Mouse (Mus musculus): ENCODE measurements around the gene Arhgap31.
A peak's percentile ranks its signal among the peaks of the same experiment; 100 is the strongest.
"Not testable (repeated sequence)": the region's sequence is repeated elsewhere in the genome, so short reads cannot be mapped to it uniquely, and the experiment has no call there.

Gene Arhgap31

GRCm38 (mm10) chr16:38683094-38683493 lies 30.0 kb downstream of the Arhgap31 start:
- no peak for DNase-seq (ENCODE audit: low read depth)

GRCm38 (mm10) chr16:38681313-38681712 lies 31.8 kb downstream of the Arhgap31 start:
- DNase-seq (ENCODE audit: low read depth): no peak

DNA sequence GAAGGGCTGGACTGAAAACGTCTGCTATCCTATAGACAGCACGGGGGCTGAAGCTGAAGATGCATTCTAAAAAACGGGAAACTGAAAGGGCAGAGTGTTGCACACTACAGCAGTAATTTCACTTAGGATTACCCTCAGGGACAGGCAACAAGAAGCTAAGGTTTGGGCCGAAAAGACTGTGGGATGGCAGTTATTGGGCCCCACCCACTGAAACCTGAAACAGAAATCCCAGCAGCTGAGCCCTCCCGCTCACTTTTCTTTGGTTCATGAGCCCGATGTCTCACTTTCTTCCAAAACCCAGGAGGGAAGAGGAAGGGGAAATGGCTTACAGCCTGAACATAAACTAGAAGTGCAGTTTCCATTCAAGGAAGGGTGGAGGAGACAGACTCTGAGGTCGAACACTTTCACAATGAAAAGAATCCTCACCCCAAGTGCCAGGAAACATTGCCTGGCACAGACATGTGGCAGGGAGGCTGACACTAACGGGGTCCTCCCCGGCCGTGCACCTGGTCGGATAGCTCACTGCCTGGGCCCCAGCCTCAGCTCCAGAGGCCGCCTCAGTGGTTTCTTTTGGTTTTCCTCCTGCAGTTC lies 33.5 kb downstream of the Arhgap31 start:
- DNase-seq (ENCODE audit: low read depth): peak; percentile 60

DNA sequence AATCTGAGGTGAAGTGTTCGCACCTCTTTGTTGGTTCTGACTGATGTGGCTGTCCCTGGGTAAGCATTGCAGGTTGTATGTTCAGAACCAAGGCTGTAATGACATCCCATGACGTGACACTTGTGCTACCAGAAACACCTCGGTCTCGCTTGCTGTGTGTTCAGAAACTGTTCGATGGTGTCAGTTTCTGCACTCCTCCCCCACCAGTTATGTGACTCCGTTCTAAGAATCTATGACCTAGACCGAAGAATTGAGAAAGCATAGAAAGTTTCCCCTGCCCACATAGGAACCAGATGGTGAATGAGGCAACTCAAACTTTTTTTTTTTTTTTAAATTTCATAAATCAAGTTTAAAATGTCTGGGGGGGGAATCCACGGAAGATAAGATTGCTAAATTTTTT lies 34.2 kb downstream of the Arhgap31 start:
- DNase-seq (ENCODE audit: low read depth): peak; percentile 80

DNA sequence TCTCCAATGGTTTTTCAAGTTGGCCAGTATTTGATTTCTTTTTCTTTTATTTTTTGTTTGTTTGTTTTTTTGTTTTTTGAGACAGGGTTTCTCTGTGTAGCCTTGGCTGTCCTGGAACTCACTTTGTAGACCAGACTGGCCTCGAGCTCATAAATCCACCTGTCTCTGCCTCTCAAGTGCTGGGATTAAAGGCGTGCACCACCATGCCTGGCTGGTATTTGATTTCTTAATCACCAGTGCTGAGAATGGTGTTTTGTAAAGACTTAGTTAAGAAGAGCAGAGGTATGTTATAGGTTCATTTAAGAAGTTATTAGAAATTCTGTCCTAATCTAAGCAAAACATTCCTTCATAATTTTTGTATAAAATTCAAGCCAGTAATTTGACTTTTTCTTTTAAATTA lies 35.1 kb downstream of the Arhgap31 start:
- not testable (repeated sequence) for DNase-seq (ENCODE audit: low read depth)

DNA sequence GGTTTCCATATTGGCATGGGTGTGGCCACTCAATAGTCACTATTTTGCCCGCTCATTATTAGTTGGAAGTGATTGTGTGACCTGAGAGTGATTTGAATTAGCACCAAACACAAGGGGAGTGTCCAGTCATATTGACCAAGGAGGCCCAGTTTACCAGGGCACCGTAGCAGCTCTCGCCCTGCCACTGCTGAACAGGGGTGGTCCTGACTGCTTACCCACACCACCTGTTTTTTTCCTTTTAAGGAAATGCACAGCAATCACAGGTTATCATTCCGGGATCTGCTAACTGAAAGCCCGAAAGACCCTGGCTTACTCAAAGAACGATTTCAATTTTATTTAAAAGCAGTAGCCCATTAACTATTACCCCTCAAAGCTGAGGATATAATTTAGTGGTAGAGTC lies 35.9 kb downstream of the Arhgap31 start:
- DNase-seq (ENCODE audit: low read depth): no peak

DNA sequence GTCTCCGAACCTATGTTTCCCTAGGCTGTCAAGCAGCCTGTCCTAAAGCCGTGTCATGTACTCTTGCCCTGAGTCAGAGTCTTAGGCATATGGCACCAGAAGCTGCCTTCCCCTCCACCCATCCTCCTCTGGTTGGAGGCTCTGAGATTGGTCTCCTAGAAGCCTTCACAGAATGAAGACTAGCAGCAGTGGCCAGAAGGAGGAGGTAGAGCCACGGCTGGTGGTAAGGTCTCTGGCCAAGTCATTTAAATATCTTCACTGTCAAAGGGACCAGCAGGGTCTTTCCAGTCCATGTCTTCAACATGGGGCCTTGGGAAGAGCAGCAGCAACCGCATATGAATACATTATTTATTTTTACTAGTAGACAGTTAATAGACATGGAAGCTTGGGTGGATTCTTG lies 36.4 kb downstream of the Arhgap31 start:
- no peak for DNase-seq (ENCODE audit: low read depth)

DNA sequence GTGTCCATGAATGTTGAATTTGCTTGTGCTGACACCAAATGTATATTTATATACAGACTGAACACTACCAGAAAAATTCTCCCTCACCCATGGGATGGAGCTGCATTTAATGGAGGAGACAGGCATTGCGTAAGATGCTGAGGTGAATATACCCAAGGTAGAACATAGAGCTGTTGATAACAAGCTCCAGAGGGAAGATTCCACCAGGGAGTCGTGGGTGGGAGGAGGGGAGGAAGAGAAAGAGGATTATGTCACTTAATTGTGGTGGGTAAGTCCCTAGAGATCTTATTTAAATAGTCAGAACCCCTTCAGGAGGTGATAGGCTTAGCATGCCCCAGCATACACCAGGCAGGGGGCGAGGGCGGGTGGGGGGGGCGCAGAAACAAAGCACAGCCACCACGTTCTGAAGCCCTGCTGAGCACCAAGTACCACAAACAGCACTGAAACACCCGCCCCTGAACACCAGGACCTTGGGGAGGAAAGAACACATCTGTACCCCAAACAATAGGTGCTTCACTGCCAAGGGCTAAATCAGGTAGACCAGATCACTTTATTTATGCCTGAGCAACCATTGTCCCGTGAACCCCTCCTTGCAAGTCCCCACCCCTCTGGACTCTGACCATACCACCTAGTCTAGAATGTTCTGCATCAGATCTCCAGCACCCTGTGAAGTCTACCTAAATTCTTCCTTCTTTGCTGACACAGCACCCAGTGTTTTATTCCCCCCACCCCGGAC lies 37.3 kb downstream of the Arhgap31 start:
- no peak for DNase-seq (ENCODE audit: low read depth)

- no peak for DNase-seq (ENCODE audit: low read depth)
Observed at GRCm38 (mm10) chr16:38674891-38675290, 38.2 kb downstream of the Arhgap31 start.

DNA sequence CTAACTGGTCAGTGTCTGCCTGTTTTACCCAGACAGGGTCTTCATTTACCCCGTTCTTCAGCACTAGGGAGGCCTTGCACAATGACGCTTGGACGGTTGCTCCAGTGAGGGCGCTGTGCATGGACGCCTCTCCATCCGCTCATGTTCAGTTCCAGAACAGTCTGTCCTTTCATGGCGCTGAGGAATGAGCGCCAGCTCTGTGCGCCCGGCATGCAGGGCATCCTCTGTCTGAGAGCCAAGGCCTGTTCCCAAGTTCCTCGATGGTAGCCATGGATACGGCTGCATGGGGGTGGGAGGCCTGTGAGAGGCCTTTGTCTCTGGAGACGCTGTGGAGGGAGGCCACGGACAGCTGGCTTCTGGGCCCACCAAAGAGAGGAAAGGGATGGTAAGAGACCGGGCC lies 39.6 kb downstream of the Arhgap31 start:
- no peak for DNase-seq (ENCODE audit: low read depth)

DNA sequence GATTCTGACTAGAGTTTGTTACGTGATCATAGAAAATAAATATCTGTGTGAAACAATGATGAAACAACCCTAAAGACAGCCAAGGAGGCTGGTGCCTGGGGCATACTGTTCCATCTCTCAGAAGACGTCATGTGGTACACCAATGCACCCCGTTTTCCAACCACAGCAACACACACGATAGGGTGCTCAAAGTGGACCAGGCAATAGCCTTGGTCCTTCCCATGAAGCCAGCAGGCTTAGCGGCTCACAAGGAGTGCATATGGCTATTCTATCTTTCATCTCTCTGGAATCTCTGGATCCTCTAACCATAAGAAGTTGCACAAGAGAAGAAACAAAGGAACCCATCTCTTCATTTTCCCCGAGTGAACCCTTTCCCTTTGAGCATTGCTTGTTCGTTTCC lies 40.1 kb downstream of the Arhgap31 start:
- DNase-seq (ENCODE audit: low read depth): no peak

GRCm38 (mm10) chr16:38672370-38672769 lies 40.7 kb downstream of the Arhgap31 start:
- DNase-seq (ENCODE audit: low read depth): no peak

- no peak for DNase-seq (ENCODE audit: low read depth)
Observed at GRCm38 (mm10) chr16:38670621-38671390, 42.3 kb downstream of the Arhgap31 start.

DNA sequence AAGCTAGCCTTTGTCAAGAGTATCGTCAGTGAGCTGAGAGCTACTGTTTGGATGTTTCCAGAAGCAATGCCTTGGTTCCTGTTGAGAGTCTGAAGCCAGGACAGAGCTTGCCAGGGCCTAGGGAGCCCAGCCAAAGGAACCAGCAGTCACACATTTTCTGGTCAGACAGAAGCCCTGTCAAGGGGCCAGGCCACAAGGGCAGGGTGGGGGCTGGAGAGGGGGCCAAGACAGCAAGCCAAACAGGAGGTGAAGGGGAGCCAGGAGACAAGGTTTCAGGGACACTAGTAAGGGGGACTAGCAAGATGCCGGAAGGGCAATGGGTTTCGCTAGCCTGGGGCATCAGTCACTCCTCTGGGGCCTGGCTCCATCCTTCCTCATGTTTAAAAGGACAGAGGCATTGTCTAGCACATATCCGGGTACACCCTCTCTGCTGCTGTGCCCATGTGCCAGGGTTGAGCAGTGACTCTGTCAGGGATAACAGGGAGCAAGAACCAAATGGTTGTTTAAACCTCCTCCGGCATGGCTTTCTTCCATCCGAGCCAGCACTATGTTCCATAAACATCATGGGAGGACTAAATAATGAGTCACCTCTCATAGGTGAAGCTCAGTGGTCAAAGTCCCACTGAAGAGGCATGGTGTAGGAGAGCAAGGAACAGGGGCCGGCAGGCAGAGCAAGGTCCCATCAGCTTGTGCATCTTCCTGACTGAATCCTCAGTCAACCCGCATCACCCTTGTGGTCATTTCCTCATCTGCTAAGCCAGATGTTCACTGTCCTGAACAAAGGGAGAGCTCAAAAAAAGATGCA lies 44.0 kb downstream of the Arhgap31 start:
- DNase-seq (ENCODE audit: low read depth): no peak

GRCm38 (mm10) chr16:38666523-38666922 lies 46.6 kb downstream of the Arhgap31 start:
- DNase-seq (ENCODE audit: low read depth): no peak

- no peak for DNase-seq (ENCODE audit: low read depth)
Observed at GRCm38 (mm10) chr16:38666016-38666415, 47.1 kb downstream of the Arhgap31 start.

DNA sequence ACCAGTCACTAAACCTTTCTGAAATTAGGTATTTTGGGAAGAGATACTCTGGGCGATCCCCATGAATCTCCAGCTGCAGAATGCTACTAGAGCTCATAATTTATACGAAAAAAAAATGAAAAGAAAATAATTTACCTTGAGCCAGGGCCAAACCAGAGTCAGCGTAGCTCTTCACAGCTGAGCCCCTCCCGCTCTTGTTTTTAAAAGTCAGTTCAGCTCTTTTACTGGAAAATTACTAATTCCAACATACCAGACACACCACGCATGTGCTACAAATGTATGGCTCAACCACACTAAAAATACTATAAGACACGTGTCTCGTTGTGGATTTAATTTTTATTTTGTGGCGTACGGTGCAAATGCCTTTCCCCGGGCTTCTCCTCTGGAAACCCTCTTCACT lies 50.5 kb downstream of the Arhgap31 start:
- no peak for DNase-seq (ENCODE audit: low read depth)

GRCm38 (mm10) chr16:38654308-38654707 lies 58.8 kb downstream of the Arhgap31 start:
- DNase-seq (ENCODE audit: low read depth): no peak

DNA sequence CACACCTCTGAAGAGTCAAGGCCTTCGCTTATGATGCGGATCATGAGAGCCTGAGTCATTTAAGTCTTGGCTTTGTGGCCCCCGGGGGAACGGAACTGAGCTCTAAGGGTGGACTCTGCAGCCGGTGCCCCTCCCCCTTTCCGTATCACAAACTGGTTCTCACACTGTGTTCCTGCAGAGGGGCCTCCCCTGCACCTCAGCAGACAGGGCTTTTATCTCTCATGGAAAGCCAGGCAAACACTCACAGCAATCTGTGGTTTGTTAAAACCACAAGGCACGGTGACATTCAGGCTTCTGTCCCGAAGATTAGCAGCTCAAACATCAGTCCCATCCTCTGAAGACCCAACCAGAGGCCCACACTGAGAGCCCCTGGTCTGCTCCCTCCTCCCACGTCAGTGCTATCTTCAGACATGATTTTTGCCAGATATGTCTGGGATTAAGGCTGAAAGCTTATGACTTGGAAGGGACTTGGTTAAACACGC lies 59.6 kb downstream of the Arhgap31 start:
- DNase-seq (ENCODE audit: low read depth): peak; percentile 92

DNA sequence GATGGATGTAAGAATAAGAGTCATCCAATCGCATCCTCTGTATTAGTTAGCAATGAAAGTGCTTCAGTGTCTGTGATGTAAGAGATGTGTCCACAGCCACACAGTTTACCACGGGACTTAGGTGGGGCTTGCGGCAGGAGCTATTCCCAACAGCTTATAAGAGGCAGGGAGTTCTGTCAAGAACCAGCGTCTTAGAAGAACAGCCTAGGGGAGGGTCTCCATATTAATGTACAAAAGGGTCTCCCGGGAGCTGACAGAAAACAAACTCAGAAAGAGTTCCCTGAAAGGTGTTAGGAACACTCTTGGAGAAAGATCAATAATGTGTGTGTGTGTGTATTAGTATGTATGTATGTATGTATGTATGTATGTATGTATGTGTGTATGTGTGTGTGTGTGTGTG lies 60.4 kb downstream of the Arhgap31 start:
- peak; percentile 41 for DNase-seq (ENCODE audit: low read depth)

DNA sequence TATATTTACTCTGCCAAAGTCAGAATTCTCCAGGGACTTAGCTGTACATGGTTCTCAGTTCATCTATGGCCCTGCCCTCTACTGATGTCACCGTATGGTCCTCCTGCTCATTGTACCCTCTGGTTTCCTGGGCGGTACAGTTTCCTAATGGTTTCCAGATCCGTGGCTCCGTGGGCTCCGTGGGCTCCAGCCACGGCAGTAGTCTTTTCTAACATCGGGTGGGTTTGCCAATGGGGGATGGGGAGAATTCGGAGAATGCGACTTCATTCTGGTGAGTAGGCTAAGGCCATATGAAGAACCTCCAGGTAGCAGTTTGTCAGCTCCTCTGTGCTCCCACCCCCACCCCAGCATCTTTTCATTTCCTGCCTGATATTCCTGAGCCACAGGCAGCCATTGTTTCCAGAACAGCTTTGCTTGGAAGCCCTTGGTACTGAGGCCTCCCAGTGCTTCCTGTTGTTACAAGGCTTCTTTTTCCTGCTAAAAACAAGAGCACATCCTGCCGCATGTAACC lies 61.3 kb downstream of the Arhgap31 start:
- peak; percentile 50 for DNase-seq (ENCODE audit: low read depth)

DNA sequence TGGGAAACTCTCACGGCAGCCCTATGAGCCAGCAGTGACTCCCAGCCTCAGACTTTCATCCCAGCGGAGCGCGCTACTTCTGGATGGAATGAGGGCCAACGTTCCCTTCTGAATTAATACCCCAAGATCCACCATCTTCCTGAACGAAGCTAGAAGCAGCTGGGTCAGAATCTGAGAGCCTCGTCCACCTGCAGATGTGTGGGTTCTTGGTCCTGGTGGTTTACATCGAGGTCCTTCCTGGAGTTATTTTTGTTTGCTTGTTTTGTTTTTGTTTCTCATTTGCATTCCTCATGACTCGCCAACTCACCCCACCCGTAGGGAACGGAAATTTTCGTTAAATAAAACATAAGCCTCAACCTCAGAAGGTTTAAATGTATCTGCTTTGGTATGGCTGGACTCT lies 61.8 kb downstream of the Arhgap31 start:
- DNase-seq (ENCODE audit: low read depth): no peak

All from induced T-regulatory cell, adult 2 months (primary cell).